ENCODE assay signal across 25 mouse cellular contexts in the genomic region with DNA sequence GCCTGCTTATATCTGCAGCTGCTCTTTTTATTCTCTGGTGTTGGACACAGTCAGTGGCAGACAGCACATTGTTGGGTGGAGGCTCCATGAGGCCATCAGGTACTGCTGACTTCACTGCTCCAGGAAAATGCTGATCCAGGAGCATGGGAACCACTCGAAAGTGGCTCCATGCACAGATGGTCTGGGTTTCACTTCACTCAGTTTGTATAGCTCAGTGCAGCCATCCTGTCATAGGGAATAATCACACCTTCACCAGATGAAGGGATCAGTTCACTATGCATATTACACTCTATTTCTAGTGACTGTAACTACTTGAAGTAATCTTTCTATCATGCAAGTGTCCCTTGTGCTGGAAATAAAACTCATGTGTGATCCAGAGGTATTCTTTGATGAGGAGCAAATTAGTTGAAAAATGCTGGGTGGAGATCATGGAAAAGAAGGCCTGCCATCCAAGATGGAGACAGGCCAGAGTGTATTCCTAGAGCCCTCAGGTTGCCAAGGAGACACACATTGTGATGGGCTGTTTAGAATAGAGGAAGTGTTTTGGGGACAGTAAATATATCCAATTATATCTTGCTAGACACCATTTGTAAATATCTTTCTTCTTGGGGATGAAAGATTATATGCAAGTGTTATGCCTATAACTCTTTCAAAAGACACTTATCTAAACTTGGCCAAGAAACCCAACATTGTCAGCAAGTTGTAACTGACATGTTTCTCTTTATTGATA.
"Had no signal": no experiment of that assay in that cellular context is flagged by ENCODE, and none has a peak within 500 bp of the region (broad histone marks: within the 10 kb centered on the region; RNA-seq: fewer than 3 reads in every experiment).

No protein-coding gene starts in this region.

- H3K9me3 ChIP-seq: heart, embryonic 10.5 days; heart, embryonic 12.5 days; hindbrain, embryonic 10.5 days; hindbrain, embryonic 12.5 days; intestine, embryonic 15.5 days; limb, embryonic 10.5 days; limb, embryonic 12.5 days had no signal

- H3K36me3 ChIP-seq: heart, embryonic 10.5 days; heart, embryonic 12.5 days; hindbrain, embryonic 10.5 days; hindbrain, embryonic 12.5 days; intestine, embryonic 15.5 days; limb, embryonic 10.5 days; limb, embryonic 12.5 days had no signal

- H3K27ac ChIP-seq: gastrocnemius, adult 2 months; heart, embryonic 10.5 days; hindbrain, embryonic 10.5 days; hindbrain, embryonic 12.5 days; hindbrain, embryonic 14.5 days; intestine, embryonic 15.5 days; layer of hippocampus, adult 2 months; left cerebral cortex, adult 2 months; limb, embryonic 10.5 days; limb, embryonic 12.5 days had no signal

- H3K4me2 ChIP-seq: heart, embryonic 12.5 days; hindbrain, embryonic 12.5 days; hindbrain, embryonic 14.5 days; intestine, embryonic 15.5 days; limb, embryonic 12.5 days had no signal

- H3K4me1 ChIP-seq: heart, embryonic 10.5 days; heart, embryonic 12.5 days; hindbrain, embryonic 10.5 days; hindbrain, embryonic 12.5 days; intestine, embryonic 15.5 days; limb, embryonic 10.5 days; limb, embryonic 12.5 days had no signal

- H3K4me3 ChIP-seq: gastrocnemius, adult 2 months; heart, embryonic 10.5 days; heart, embryonic 12.5 days; hindbrain, embryonic 10.5 days; hindbrain, embryonic 12.5 days; intestine, embryonic 15.5 days; layer of hippocampus, adult 2 months; left cerebral cortex, adult 2 months; limb, embryonic 10.5 days; limb, embryonic 12.5 days had no signal

- ATAC-seq: forebrain, embryonic 16.5 days; hindbrain, embryonic 16.5 days; inflammation-experienced regulatory T-cells, adult 6 months; intestine, embryonic 15.5 days; intestine, postnatal 0 days had no signal

- DNase-seq: gastrocnemius, adult 2 months; gastrocnemius, postnatal 10 days; gastrocnemius, postnatal 25 days; heart, adult 18-20 months; heart, postnatal 10 days; heart, postnatal 4 days; kidney, adult 18-20 months; kidney, adult 8-10 months; kidney, postnatal 10 days; kidney, postnatal 25 days; kidney, postnatal 4 days had no signal

- H3K9ac ChIP-seq: heart, embryonic 12.5 days; hindbrain, embryonic 12.5 days; hindbrain, embryonic 14.5 days; intestine, embryonic 15.5 days; limb, embryonic 12.5 days had no signal

- H3K27me3 ChIP-seq: heart, embryonic 12.5 days; hindbrain, embryonic 12.5 days; intestine, embryonic 15.5 days; limb, embryonic 12.5 days had no signal
